In genomic region chr5:92488961-92489360, GRCm38 (mm10) we compare ENCODE assay signal across 8 mouse cellular contexts. TPM values are rescaled to one million over a fixed set of nuclear protein-coding genes. Genes with fewer than 3 reads are reported as not detected.
DNase-seq lines count a peak whose midpoint lies in the region; ATAC-seq and TF ChIP-seq lines count a peak whose summit lies in the region.

No protein-coding gene starts in this region.

- H3K4me1 ChIP-seq in hindbrain, embryonic 16.5 days (ENCODE audit: control insufficient read depth, insufficient read depth, low read depth, low read length): no peaks in the 10 kb centered on the region; the same call in 1 of the 2 replicates
- peaks cover 17% of the 10 kb centered on the region for H3K4me1 ChIP-seq in hindbrain, embryonic 10.5 days (replicated peaks)
- peaks cover 22 to 55% of the 10 kb centered on the region in 2 experiments for H3K4me1 ChIP-seq in CH12.LX (ENCODE audit: control insufficient read depth in 1 of 2, insufficient read depth in 2 of 2)
- peaks cover 22% of the 10 kb centered on the region for H3K4me1 ChIP-seq in intestine, embryonic 15.5 days (replicated peaks)
- H3K4me1 ChIP-seq in neural tube, embryonic 15.5 days: peaks cover 25% of the 10 kb centered on the region

- WGBS in hindbrain, embryonic 16.5 days: 58% methylated on average over 7 of the region's 7 CpGs
- WGBS in hindbrain, embryonic 10.5 days: 75% methylated on average over 7 of the region's 7 CpGs
- WGBS in intestine, embryonic 15.5 days: 52% methylated on average over 7 of the region's 7 CpGs
- 65% methylated on average over 7 of the region's 7 CpGs for WGBS in neural tube, embryonic 15.5 days

- H3K27me3 ChIP-seq in hindbrain, embryonic 16.5 days (replicated peaks; ENCODE audit: control insufficient read depth, insufficient read depth, low read length): no peaks in the 10 kb centered on the region
- H3K27me3 ChIP-seq in hindbrain, embryonic 10.5 days (ENCODE audit: insufficient read depth, poor library complexity, severe bottlenecking): no peaks in the 10 kb centered on the region
- H3K27me3 ChIP-seq in CH12.LX (replicated peaks): no peaks in the 10 kb centered on the region
- no peaks in the 10 kb centered on the region for H3K27me3 ChIP-seq in intestine, embryonic 15.5 days (replicated peaks)
- no peaks in the 10 kb centered on the region for H3K27me3 ChIP-seq in neural tube, embryonic 15.5 days (replicated peaks)

- H3K4me3 ChIP-seq in hindbrain, embryonic 16.5 days (ENCODE audit: low read length): no peak overlapping the region
- H3K4me3 ChIP-seq in hindbrain, embryonic 10.5 days: no peak overlapping the region
- H3K4me3 ChIP-seq in CH12.LX (replicated peaks in 1 of 3; ENCODE audit: low read depth in 2 of 3, low read length in 2 of 3, poor library complexity in 1 of 3): no peak overlapping the region
- no peak overlapping the region for H3K4me3 ChIP-seq in intestine, embryonic 15.5 days (replicated peaks)
- no peak overlapping the region for H3K4me3 ChIP-seq in neural tube, embryonic 15.5 days (replicated peaks)

- dilution Hi-C loops in CH12.LX (cut with MboI; ENCODE audit: extremely low pct_ligation_motif_present, extremely low pct_unique_long_range_greater_than_20kb, low sequenced_read_pairs): no loop called here

- H3K27ac ChIP-seq in hindbrain, embryonic 16.5 days (ENCODE audit: low read depth, low read length): no peak overlapping the region
- no peak overlapping the region for H3K27ac ChIP-seq in hindbrain, embryonic 10.5 days
- H3K27ac ChIP-seq in CH12.LX (ENCODE audit: insufficient read depth, low read depth): peak overlapping the region; percentile 56; the same call in 1 of the 2 replicates
- H3K27ac ChIP-seq in intestine, embryonic 15.5 days: 0 out of 2 replicates have a peak overlapping the region, but pooled peaks have one; percentile 18
- 0 out of 2 replicates have a peak overlapping the region, but pooled peaks have one; percentile 15 for H3K27ac ChIP-seq in neural tube, embryonic 15.5 days (replicated peaks)

- TF ChIP-seq POLR2A in CH12.LX (IDR thresholded peaks at IDR 0.05; ENCODE audit: low read depth, low read length): no peak

- no peak for TF ChIP-seq RAD21 in CH12.LX (IDR thresholded peaks at IDR 0.05; ENCODE audit: low read depth, low read length)

- no peak overlapping the region for H3K9ac ChIP-seq in hindbrain, embryonic 16.5 days (ENCODE audit: low read depth, low read length)
- H3K9ac ChIP-seq in CH12.LX (ENCODE audit: insufficient read depth, low read depth): no peak overlapping the region
- H3K9ac ChIP-seq in intestine, embryonic 15.5 days: no peak overlapping the region
- H3K9ac ChIP-seq in neural tube, embryonic 15.5 days (replicated peaks): no peak overlapping the region; the same call in 1 of the 2 replicates

- in situ Hi-C loops in CH12.LX (cut with MboI; ENCODE audit: low pct_ligation_motif_present, low pct_unique_long_range_greater_than_20kb, low sequenced_read_pairs): no loop called here

- no peak for TF ChIP-seq EP300 in CH12.LX (IDR thresholded peaks at IDR 0.05; ENCODE audit: low read length)

- no peak for TF ChIP-seq CTCF in CH12.LX (conservative IDR thresholded peaks at IDR 0.05 in 1 of 2, IDR thresholded peaks at IDR 0.05 in 1 of 2; ENCODE audit: low read depth in 2 of 2, low read length in 2 of 2)

- DNase-seq in hindbrain, embryonic 10.5 days (ENCODE audit: low spot score): no peak
- no peak for DNase-seq in CH12.LX (ENCODE audit: extremely low read depth)
- peak; percentile 62 for DNase-seq in brain, adult 2 months (ENCODE audit: low read depth, low spot score)
- no peak for DNase-seq in urinary bladder, postnatal 4 days (ENCODE audit: low spot score in 2 of 2)

- peak; percentile 37; the same call in 1 of the 2 replicates for ATAC-seq in hindbrain, embryonic 16.5 days
- 0 out of 2 replicates have a peak, but pooled peaks have one; percentile 42 for ATAC-seq in intestine, embryonic 15.5 days
- ATAC-seq in neural tube, embryonic 15.5 days (ENCODE audit: low FRiP score): peak; percentile 46; the same call in 1 of the 2 replicates
- ATAC-seq in megakaryocyte, adult 5-6 weeks (ENCODE audit: poor library complexity, severe bottlenecking): no peak

- H3K9me3 ChIP-seq in hindbrain, embryonic 16.5 days (ENCODE audit: control insufficient read depth, low read length): no peaks in the 10 kb centered on the region
- no peaks in the 10 kb centered on the region; the same call in 1 of the 2 replicates for H3K9me3 ChIP-seq in hindbrain, embryonic 10.5 days
- H3K9me3 ChIP-seq in CH12.LX (replicated peaks; ENCODE audit: low read length): peaks cover 10% of the 10 kb centered on the region
- H3K9me3 ChIP-seq in intestine, embryonic 15.5 days: no peaks in the 10 kb centered on the region
- H3K9me3 ChIP-seq in neural tube, embryonic 15.5 days (replicated peaks): no peaks in the 10 kb centered on the region

- peaks cover 11% of the 10 kb centered on the region for H3K36me3 ChIP-seq in hindbrain, embryonic 16.5 days (ENCODE audit: control insufficient read depth, insufficient read depth, low read length)
- H3K36me3 ChIP-seq in hindbrain, embryonic 10.5 days: peaks cover 32% of the 10 kb centered on the region
- H3K36me3 ChIP-seq in CH12.LX (replicated peaks in 1 of 2; ENCODE audit: control insufficient read depth in 1 of 2, insufficient read depth in 1 of 2, low read length in 1 of 2): peaks cover 0 to 11% of the 10 kb centered on the region in 2 experiments
- peaks cover 11% of the 10 kb centered on the region for H3K36me3 ChIP-seq in intestine, embryonic 15.5 days
- H3K36me3 ChIP-seq in neural tube, embryonic 15.5 days: peaks cover 11% of the 10 kb centered on the region

- H3K4me2 ChIP-seq in hindbrain, embryonic 16.5 days (ENCODE audit: low read length): no peak overlapping the region
- peak overlapping the region; percentile 57; the same call in 1 of the 2 replicates for H3K4me2 ChIP-seq in CH12.LX (ENCODE audit: insufficient read depth, low read depth, poor library complexity, severe bottlenecking)
- no peak overlapping the region for H3K4me2 ChIP-seq in intestine, embryonic 15.5 days (replicated peaks)
- H3K4me2 ChIP-seq in neural tube, embryonic 15.5 days: no peak overlapping the region

- no peaks in the 10 kb centered on the region for H3K79me2 ChIP-seq in CH12.LX (replicated peaks; ENCODE audit: control insufficient read depth, extremely low read depth, insufficient read depth, poor library complexity, severe bottlenecking)

TF ChIP-seq in CH12.LX, 34 proteins besides CTCF, POLR2A, EP300 and RAD21:
- TF ChIP-seq GABPA (IDR thresholded peaks at IDR 0.05; ENCODE audit: insufficient replicate concordance, low read depth, low read length): no peak
- no peak for TF ChIP-seq ZKSCAN1 (IDR thresholded peaks at IDR 0.05; ENCODE audit: borderline replicate concordance, low read depth, low read length)
- TF ChIP-seq SMC3 (IDR thresholded peaks at IDR 0.05; ENCODE audit: low read depth, low read length): no peak
- TF ChIP-seq KAT2A (IDR thresholded peaks at IDR 0.05; ENCODE audit: insufficient replicate concordance, low read length): no peak
- no peak for TF ChIP-seq MAZ (IDR thresholded peaks at IDR 0.05; ENCODE audit: low read depth, low read length)
- TF ChIP-seq NELFE (IDR thresholded peaks at IDR 0.05; ENCODE audit: low read depth, low read length): no peak
- no peak for TF ChIP-seq MAX (IDR thresholded peaks at IDR 0.05; ENCODE audit: low read length)
- no peak for TF ChIP-seq JUND (conservative IDR thresholded peaks at IDR 0.05; ENCODE audit: low read depth, low read length)
- no peak for TF ChIP-seq USF1 (IDR thresholded peaks at IDR 0.05; ENCODE audit: low read depth, low read length)
- TF ChIP-seq PAX5 (IDR thresholded peaks at IDR 0.05; ENCODE audit: low read length): no peak
- TF ChIP-seq USF2 (conservative IDR thresholded peaks at IDR 0.05; ENCODE audit: low read depth, low read length): no peak

RNA-seq across cellular contexts. Expression of gene Scarb2, which starts 17.7 kb away (rescaled TPM):
- 23.1 and 23.5 TPM in 2 replicates for polyA plus RNA-seq in hindbrain, embryonic 16.5 days (2015; fragmentation: Nextera tagmentation; extraction: Ambion mirVana)
- 9.2 and 11.8 TPM in 2 replicates for polyA plus RNA-seq in hindbrain, embryonic 10.5 days (2016; fragmentation: Nextera tagmentation; extraction: Ambion mirVana)
- 6.0 and 9.2 TPM in 2 replicates for total RNA-seq in CH12.LX (2012; rRNA removed)
- total RNA-seq in CH12.LX (2014; rRNA removed): 9.5 and 11.2 TPM in 2 replicates
- polyA plus RNA-seq in CH12.LX (2012; ENCODE audit: insufficient read length, low read depth): 6.5 and 7.2 TPM in 2 replicates
- polyA plus RNA-seq in intestine, embryonic 15.5 days (2015; fragmentation: Nextera tagmentation; extraction: Ambion mirVana): 12.4 and 13.1 TPM in 2 replicates
- 21.2 and 21.3 TPM in 2 replicates for polyA plus RNA-seq in neural tube, embryonic 15.5 days (2015; fragmentation: Nextera tagmentation; extraction: Ambion mirVana)
- 52.0 and 52.9 TPM in 2 replicates for total RNA-seq in megakaryocyte, adult 5-6 weeks (2015)
- 79.9 and 82.0 TPM in 2 replicates for total RNA-seq in megakaryocyte, adult 5-6 weeks (2017)

RNA-seq across cellular contexts. Expression of gene Nup54, which starts 53.9 kb away (rescaled TPM):
- 56.4 and 58.3 TPM in 2 replicates for polyA plus RNA-seq in hindbrain, embryonic 16.5 days (2015; fragmentation: Nextera tagmentation; extraction: Ambion mirVana)
- polyA plus RNA-seq in hindbrain, embryonic 10.5 days (2016; fragmentation: Nextera tagmentation; extraction: Ambion mirVana): 52.7 and 65.8 TPM in 2 replicates
- total RNA-seq in CH12.LX (2012; rRNA removed): 41.9 and 43.7 TPM in 2 replicates
- 90.5 and 101 TPM in 2 replicates for total RNA-seq in CH12.LX (2014; rRNA removed)
- polyA plus RNA-seq in CH12.LX (2012; ENCODE audit: insufficient read length, low read depth): 66.4 and 72.5 TPM in 2 replicates
- polyA plus RNA-seq in intestine, embryonic 15.5 days (2015; fragmentation: Nextera tagmentation; extraction: Ambion mirVana): 51.1 and 55.5 TPM in 2 replicates
- 49.2 and 50.6 TPM in 2 replicates for polyA plus RNA-seq in neural tube, embryonic 15.5 days (2015; fragmentation: Nextera tagmentation; extraction: Ambion mirVana)
- 49.7 and 63.3 TPM in 2 replicates for total RNA-seq in megakaryocyte, adult 5-6 weeks (2015)
- total RNA-seq in megakaryocyte, adult 5-6 weeks (2017): 56.8 and 73.3 TPM in 2 replicates

Comparison
In these comparisons a context has a peak if more than half of its experiments do, and no peak if none do; other contexts are left out.
1. H3K27ac ChIP-seq: peak in CH12.LX (single experiment), intestine, embryonic 15.5 days (single experiment) and neural tube, embryonic 15.5 days (single experiment); none in hindbrain, embryonic 16.5 days (single experiment) and hindbrain, embryonic 10.5 days (single experiment).